Mouse (Mus musculus) intestine, embryonic 15.5 days (tissue): ENCODE results near the gene Fkbp6. TPM values are rescaled to one million over a fixed set of nuclear protein-coding genes. Genes with fewer than 3 reads are reported as not detected.

Experiments used
- ATAC-seq: fragments of 200-750 bp; cut with Nextera tagmentation; 2 replicates; pipeline ENCODE4 v1.8.0; 2017; ENCODE audit warnings: moderate TSS enrichment, moderate library complexity
- H3K27ac ChIP-seq: fragments of 300-500 bp; sonication (generic); 2 replicates; pipeline ENCODE4 v1.5.1; 2015; ENCODE audit warnings: mild to moderate bottlenecking, inconsistent platforms
- H3K27me3 ChIP-seq: fragments of 300-500 bp; sonication (generic); replicated peaks from 2 replicates; pipeline ENCODE4 v1.6.1; 2015; ENCODE audit warnings: inconsistent platforms
- H3K36me3 ChIP-seq: fragments of 300-500 bp; sonication (generic); 2 replicates; pipeline ENCODE4 v1.6.1; 2015; ENCODE audit warnings: inconsistent platforms
- H3K4me1 ChIP-seq: fragments of 300-500 bp; sonication (generic); replicated peaks from 2 replicates; pipeline ENCODE4 v1.6.1; 2015; ENCODE audit warnings: inconsistent platforms
- H3K4me2 ChIP-seq: fragments of 300-500 bp; sonication (generic); replicated peaks from 2 replicates; pipeline ENCODE4 v1.6.1; 2015; ENCODE audit warnings: mild to moderate bottlenecking, inconsistent platforms
- H3K4me3 ChIP-seq: fragments of 300-500 bp; sonication (generic); replicated peaks from 2 replicates; pipeline ENCODE4 v1.5.1; 2015; ENCODE audit warnings: inconsistent platforms
- H3K9ac ChIP-seq: fragments of 300-500 bp; sonication (generic); 2 replicates; pipeline ENCODE4 v1.6.1; 2015; ENCODE audit warnings: inconsistent platforms
- H3K9me3 ChIP-seq: fragments of 300-500 bp; sonication (generic); 2 replicates; pipeline ENCODE4 v1.6.1; 2016; ENCODE audit warnings: inconsistent platforms
- WGBS: fragments of 180-500 bp; shearing (Covaris S2); methylation state at CpG from one replicate; pipeline ENCODE4 v1.1.7; 2015; 5-methylcytosine and 5-hydroxymethylcytosine counted together
- polyA plus RNA-seq: library from polyadenylated mRNA; unstranded; fragments of >200 nt; fragmentation: Nextera tagmentation; extraction: Ambion mirVana; gene quantifications from 2 replicates; pipeline ENCODE4 v1.2.1, GENCODE M21; 2015

Fkbp6 gene
- polyA plus RNA-seq, 1 experiment from 2014 or later: 0.40 TPM

- 100% methylated on average over 1 of the region's 1 CpGs for WGBS
- Histone ChIP-seq H3K4me2 (no peak overlapping the region), H3K36me3 (peaks cover 66% of the 10 kb centered on the region)
These were observed 106.7 kb downstream of the Fkbp6 start for GRCm38 (mm10) chr5:135243166-135243565.

GRCm38 (mm10) chr5:135242608-135243007 lies 107.2 kb downstream of the Fkbp6 start:
- Histone ChIP-seq H3K36me3 (peaks cover 72% of the 10 kb centered on the region), H3K9ac (no peak overlapping the region), H3K4me3 (no peak overlapping the region), H3K4me2 (no peak overlapping the region), H3K9me3 (no peaks in the 10 kb centered on the region), H3K27ac (no peak overlapping the region), H3K4me1 (no peaks in the 10 kb centered on the region), H3K27me3 (no peaks in the 10 kb centered on the region)
- WGBS: 77% methylated on average over 3 of the region's 3 CpGs
- ATAC-seq: no peak

More at GRCm38 (mm10) chr5:135243166-135243565, 106.7 kb downstream of the Fkbp6 start:
- no peak for ATAC-seq
- Histone ChIP-seq H3K4me3 (no peak overlapping the region), H3K27me3 (no peaks in the 10 kb centered on the region), H3K9me3 (no peaks in the 10 kb centered on the region), H3K4me1 (no peaks in the 10 kb centered on the region), H3K27ac (no peak overlapping the region), H3K9ac (no peak overlapping the region)

- no peaks in the 10 kb centered on the region for H3K27me3 ChIP-seq
- H3K9me3 ChIP-seq: no peaks in the 10 kb centered on the region
- no peak overlapping the region for H3K9ac ChIP-seq
- WGBS: 80% methylated on average over 12 of the region's 12 CpGs
- ATAC-seq: no peak
- peaks cover 77% of the 10 kb centered on the region for H3K36me3 ChIP-seq
- no peak overlapping the region for H3K4me2 ChIP-seq
- no peak overlapping the region for H3K27ac ChIP-seq
- H3K4me3 ChIP-seq: no peak overlapping the region
- H3K4me1 ChIP-seq: no peaks in the 10 kb centered on the region
These were observed 107.7 kb downstream of the Fkbp6 start for GRCm38 (mm10) chr5:135242136-135242535.

Other genes starting within 250 kb of the Fkbp6 start
- gene Tbl2, start 200.4 kb downstream of the Fkbp6 start, polyA plus RNA-seq: 26.3 and 28.0 TPM in 2 replicates
- gene Bcl7b, start 181.8 kb downstream of the Fkbp6 start, polyA plus RNA-seq: 50.2 and 50.3 TPM in 2 replicates
- gene Baz1b, start 162.8 kb downstream of the Fkbp6 start, polyA plus RNA-seq: 33.1 and 34.1 TPM in 2 replicates
- gene Fzd9, start 98.8 kb downstream of the Fkbp6 start, polyA plus RNA-seq: 0.87 and 0.88 TPM in 2 replicates
- gene Trim50, start 3.3 kb upstream of the Fkbp6 start, polyA plus RNA-seq: 0.16 and 0.23 TPM in 2 replicates
- gene Nsun5, start 19.9 kb upstream of the Fkbp6 start, polyA plus RNA-seq: 30.2 and 35.8 TPM in 2 replicates
- 10.6 and 11.0 TPM in 2 replicates for gene Pom121, start 44.5 kb upstream of the Fkbp6 start, polyA plus RNA-seq
- gene Hip1, start 195.1 kb upstream of the Fkbp6 start, polyA plus RNA-seq: 20.1 and 20.9 TPM in 2 replicates
- gene Ccl26, start 213.5 kb upstream of the Fkbp6 start, polyA plus RNA-seq: not detected in 2 replicates
- gene Ccl24, start 223.0 kb upstream of the Fkbp6 start, polyA plus RNA-seq: 19.0 and 22.5 TPM in 2 replicates